Mouse (Mus musculus) brain, embryonic 18.5 days (tissue): ENCODE measurements around the gene Rad1.
"Not testable (repeated sequence)": the region's sequence is repeated elsewhere in the genome, so short reads cannot be mapped to it uniquely, and the experiment has no call there.

Source experiments
- DNase-seq: peaks from one replicate; pipeline ENCODE4 v3.0.0-alpha.2; 2012; ENCODE audit warnings: low read depth, low spot score

Gene Rad1

DNA sequence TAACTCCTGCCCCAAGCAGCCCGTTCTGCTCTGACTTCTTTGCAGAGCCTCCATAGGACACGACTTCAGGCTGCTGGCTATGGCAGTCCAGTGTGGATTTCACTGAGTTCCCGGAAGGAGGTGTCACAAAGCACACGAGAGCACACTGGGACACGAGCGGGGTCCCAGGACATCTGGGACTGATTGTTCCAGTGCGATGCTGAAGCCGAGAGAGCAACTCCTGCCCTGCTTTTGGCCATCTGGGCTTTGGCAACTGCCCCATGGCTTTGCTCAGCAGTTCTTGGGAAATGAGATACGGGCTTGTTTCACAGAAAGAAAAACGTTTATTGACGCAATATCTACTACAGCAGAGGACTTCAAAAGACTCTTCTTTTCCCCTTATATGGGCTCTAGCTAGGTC lies 20.3 kb downstream of the Rad1 start:
- DNase-seq, result no peak

DNA sequence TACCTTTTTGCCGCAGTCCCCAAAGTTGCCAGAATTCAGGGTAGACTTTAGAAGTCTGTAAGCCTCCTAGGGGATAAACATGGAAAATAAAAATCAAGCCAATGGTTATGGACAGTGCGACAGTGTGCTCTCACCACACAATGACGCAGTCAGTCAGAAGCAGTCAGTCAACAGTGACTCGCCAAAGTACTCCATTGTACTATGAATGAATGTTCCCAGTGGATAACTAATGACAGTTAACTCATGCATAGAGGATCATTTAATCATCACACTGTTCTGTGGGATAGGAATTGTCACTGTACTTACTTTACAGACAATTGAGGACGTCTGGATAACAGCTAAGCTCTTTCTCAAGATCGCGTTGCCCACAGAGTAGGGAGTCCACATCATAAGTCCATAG lies 29.3 kb downstream of the Rad1 start:
- no peak for DNase-seq

DNA sequence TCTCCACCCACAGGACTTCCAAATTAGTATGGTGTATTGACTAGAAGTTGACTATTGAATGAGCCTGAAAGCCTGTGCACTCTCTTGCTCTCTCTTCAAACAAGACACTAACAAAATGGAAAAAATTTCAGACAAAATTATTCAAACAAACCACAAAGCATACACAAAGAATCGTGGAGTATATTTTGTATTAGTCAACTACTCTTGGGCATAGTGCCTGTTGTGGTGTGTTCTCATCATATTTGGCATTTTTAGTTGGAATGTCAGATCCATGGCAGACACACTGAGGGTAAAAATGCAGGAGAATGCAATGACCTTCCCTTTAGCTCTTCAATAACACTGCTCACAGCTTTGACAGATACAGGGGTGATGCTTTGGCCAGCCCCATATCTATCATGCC lies 40.1 kb downstream of the Rad1 start:
- DNase-seq, result no peak

DNA sequence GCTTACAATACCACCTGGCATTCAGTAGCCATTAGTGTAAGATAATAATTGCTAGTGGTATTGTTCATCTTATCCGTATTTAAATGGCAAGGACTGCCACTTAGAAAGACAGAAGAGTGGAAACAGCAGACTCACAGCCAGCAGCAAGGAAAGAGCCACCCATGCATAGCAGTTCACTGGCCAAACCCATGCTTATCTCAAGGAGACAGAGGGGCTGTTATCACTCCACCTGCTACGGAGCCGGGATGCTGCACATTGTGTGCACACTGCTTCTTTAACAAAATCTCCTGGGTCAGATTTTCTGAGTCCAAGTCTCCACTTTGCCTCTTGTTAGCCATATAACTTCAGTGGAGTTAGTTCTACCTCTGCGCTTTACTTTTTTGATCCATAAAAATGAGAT lies 45.5 kb downstream of the Rad1 start:
- DNase-seq, result no peak

DNA sequence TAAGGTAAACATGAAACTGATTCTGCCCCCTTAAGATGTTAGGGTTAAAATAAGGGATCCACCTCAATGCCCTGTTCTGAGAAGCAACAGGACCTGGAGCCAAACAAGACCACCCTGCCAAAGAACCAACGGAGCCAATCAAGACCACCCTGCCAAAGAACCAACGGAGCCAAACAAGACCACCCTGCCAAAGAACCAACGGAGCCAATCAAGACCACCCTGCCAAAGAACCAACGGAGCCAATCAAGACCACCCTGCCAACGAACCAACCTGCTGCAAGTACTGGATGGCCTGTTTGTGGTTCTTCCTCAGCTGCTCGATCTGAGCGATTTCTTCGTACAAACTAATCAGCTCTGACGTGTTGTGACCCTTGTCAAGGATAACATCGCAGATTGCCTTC lies 47.5 kb downstream of the Rad1 start:
- not testable (repeated sequence) for DNase-seq

DNA sequence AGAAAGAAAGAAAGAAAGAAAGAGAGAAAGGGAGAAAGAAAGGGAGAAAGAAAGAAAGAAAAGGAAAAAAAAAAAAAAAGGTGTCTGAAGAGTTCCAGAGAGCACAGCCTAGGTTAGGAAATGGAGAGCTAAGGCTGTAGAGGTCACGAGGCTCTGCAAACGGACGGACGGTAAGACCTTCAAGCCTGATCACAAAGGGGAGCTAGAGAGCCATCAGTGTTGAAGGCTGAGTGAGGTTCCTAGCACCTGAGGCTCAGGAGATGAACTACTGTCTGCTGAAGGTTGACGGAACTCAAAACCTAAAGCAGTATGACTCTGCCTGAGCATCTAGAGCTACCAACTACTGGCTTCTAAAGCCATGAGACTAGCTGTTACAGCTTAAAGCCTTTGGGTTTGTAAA lies 48.8 kb downstream of the Rad1 start:
- no peak for DNase-seq

DNA sequence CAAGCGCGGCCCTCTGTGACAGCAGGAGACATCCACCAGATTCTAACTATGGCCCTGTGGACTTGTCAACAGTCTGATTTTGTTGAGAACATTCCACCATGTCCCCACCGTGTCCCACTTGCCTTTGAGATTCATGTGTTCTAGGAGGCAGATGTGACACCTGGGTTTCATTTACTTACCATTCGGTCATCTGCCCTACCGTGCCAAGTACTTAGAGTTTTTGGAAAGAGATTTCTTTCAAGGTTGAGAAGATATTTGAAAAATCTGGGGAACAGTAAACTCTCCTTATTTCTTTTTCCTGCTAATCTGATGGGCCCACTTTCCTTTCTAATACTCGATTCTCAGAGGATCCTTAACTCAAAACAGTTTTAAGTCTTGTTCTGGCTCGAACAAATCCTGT lies 50.2 kb downstream of the Rad1 start:
- DNase-seq, result no peak

DNA sequence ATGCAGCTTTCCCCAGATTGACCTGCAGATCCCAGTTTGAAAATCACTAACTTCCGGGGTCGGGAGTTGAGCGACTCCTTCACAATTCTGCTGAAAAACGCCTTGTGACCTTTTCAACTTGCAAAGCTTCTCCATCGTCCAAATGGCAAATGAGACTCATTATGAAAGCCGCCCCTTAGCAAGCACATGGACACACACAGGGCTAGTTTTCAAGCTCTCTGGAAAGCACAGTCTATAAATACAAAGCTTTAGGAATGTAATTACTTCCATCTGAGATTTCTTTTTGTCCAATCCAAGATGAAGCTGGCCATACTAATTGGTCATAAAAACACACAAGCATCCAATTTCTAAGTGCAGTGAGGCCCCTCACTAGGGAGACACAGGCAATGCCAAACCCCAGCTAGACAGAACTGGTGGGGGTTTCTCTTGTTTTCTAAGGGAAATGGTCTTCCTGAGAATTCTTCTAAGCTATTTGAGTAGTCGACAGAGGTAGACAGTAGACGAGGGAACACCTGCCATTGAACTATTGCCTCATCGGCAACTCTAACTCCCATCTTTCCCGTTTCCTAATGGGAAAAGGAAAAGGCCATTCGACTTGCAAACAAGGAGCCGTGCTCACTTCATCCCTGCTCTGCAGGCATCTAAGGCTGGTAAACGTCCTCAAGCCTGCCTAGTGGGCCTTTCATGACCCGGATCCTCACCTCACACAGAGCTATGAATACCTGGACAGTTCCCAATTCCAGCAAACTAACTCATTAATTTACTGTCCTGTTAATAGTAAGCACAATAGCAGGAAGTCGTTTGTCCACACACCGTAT lies 54.7 kb downstream of the Rad1 start:
- DNase-seq, result no peak
